Mouse (Mus musculus): ENCODE results near the gene Psmc5.
A peak's percentile ranks its signal among the peaks of the same experiment; 100 is the strongest.
"Not testable (repeated sequence)": the region's sequence is repeated elsewhere in the genome, so short reads cannot be mapped to it uniquely, and the experiment has no call there.

The Psmc5 gene

GRCm38 (mm10) chr11:106255685-106256451 lies at the start of gene Psmc5, which contains the start of gene Ftsj3:
TSS of gene Psmc5 (plus strand) at chr11:106256154.
TSS of gene Ftsj3 (minus strand) at chr11:106256079.
- peak; percentile 97 for DNase-seq (ENCODE audit: low spot score)

DNA sequence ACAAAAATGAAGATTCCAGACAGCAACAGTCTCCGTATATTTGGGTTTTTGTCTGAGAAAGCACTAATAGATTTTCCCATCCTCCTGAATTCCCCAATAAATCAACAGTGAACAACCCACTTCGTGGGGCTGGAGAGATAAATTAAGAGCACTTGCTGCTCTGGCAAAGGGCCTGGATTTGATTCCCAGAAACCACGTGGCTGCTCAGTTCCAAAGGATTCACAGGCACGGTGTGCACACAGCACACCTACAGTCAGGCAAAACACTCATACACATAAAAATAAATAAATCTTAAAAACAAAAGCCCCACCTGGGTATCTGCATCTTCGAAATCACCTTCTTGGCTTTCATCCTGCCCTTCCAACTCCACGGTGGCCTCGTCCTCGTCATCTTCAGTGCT lies 43.2 kb upstream of the Psmc5 start:
- DNase-seq (ENCODE audit: low spot score), result no peak

GRCm38 (mm10) chr11:106214856-106215255 lies 41.1 kb upstream of the Psmc5 start:
- no peak for DNase-seq (ENCODE audit: low spot score)

DNA sequence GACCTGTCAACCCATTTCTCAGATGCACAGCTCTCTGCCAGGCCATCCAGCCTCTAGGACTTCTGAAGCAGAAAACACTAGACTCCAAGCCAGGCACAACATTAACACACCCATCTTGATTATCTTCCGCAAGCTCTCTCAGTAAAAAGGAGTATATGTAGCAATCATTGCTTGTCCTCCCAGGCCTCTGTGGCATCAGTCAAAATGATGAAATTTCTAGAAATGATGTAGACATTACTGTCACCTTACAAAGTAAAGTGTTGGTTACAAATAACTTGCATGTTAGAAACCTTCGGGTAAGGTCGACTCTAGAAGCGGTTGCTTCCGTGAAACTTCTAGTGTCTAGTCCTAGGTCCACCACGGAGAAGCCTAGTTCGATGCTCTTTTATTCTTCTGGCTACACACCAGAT lies 40.5 kb upstream of the Psmc5 start:
- peak; percentile 27 for DNase-seq (ENCODE audit: low spot score)

- DNase-seq (ENCODE audit: low spot score), result peak; percentile 96
Measured at GRCm38 (mm10) chr11:106215927-106216729, 39.8 kb upstream of the Psmc5 start, which contains the start of gene Ccdc47. TSS of gene Ccdc47 (minus strand) at chr11:106216344.

- DNase-seq (ENCODE audit: low spot score), result peak; percentile 93
Measured at GRCm38 (mm10) chr11:106216730-106217490, 39.0 kb upstream of the Psmc5 start, which contains the start of gene Ddx42. TSS of gene Ddx42 (plus strand) at chr11:106216926.

- DNase-seq (ENCODE audit: low spot score), result no peak
Measured at GRCm38 (mm10) chr11:106220603-106221002, 35.4 kb upstream of the Psmc5 start.

- DNase-seq (ENCODE audit: low spot score), result not testable (repeated sequence)
Measured at GRCm38 (mm10) chr11:106233978-106234377, 22.0 kb upstream of the Psmc5 start.

GRCm38 (mm10) chr11:106246834-106247233 lies 9.1 kb upstream of the Psmc5 start:
- no peak for DNase-seq (ENCODE audit: low spot score)

DNA sequence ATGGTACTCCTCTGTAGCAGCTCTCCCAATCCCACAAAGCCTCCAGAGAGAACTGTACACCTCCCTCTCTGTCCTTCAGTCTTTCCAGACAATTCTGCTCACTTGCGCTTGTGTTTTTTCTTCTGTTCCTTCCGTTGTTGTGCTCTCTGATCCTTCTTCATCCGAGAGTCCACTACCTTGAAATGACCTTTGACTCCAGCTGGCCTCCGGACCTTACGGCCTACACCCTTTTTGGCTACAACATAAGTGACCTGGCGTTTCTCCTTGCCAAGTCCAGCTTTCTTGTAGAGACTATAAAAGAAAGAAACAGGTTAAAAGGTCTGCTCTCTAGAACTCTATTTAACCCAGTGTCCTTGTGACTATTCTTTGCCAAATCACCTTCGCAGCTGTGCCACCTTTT lies 6.6 kb upstream of the Psmc5 start:
- no peak for DNase-seq (ENCODE audit: low spot score)

- no peak for DNase-seq (ENCODE audit: low spot score)
Measured at GRCm38 (mm10) chr11:106254767-106255166, 1.2 kb upstream of the Psmc5 start.

- DNase-seq (ENCODE audit: low spot score), result no peak
Measured at GRCm38 (mm10) chr11:106255174-106255573, 780 bp upstream of the Psmc5 start.

DNA sequence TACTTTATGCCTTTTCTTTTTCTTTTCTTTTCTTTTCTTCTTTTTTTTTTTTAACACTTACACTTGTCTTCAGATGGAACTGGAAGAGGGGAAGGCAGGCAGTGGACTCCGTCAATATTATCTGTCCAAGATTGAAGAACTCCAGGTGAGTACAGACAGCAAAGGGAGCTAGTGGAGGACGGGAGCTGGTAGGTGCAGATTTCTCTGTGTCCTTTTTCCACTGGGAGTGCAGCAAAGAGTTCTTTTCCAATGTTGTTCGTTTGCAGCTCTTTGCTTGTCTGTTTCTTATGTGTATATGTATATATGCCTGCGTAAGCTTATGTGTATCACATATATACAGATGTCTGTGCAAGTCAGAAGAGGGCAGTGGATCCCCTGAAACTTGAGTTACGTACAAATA lies 821 bp downstream of the Psmc5 start:
- no peak for DNase-seq (ENCODE audit: low spot score)

DNA sequence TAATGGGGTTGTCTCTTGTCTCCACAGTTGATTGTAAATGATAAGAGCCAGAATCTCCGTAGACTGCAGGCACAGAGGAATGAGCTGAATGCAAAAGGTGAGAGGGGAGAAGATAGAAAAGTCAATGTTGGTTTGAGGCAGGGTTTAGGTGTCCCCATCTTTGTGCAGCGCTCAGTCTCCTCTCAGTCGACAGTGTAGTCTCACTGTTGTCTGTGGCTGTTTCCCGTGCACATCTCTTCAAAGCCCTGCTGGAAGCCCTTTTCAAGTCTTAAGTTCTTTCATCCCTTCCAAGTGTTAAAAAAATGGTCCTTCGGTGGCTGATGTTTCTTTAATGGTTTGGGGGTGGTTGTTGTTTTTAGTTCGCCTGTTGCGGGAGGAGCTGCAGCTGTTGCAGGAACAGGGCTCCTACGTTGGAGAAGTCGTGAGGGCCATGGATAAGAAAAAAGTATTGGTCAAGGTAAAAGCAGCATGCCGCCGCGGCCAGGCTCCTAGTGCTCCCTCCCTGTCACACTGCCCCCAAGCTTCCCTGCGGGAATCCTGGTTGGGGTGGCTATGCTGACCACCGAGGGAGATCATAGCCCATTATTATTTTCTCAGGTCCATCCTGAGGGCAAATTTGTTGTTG lies 5.0 kb downstream of the Psmc5 start:
- DNase-seq (ENCODE audit: low spot score), result no peak

GRCm38 (mm10) chr11:106263963-106264362 lies 8.0 kb downstream of the Psmc5 start:
- DNase-seq (ENCODE audit: low spot score), result no peak

GRCm38 (mm10) chr11:106264988-106265387 lies 9.0 kb downstream of the Psmc5 start:
- DNase-seq (ENCODE audit: low spot score), result no peak

GRCm38 (mm10) chr11:106265570-106265969 lies 9.6 kb downstream of the Psmc5 start:
- no peak for DNase-seq (ENCODE audit: low spot score)

GRCm38 (mm10) chr11:106266431-106266830 lies 10.5 kb downstream of the Psmc5 start:
- DNase-seq (ENCODE audit: low spot score), result no peak

DNA sequence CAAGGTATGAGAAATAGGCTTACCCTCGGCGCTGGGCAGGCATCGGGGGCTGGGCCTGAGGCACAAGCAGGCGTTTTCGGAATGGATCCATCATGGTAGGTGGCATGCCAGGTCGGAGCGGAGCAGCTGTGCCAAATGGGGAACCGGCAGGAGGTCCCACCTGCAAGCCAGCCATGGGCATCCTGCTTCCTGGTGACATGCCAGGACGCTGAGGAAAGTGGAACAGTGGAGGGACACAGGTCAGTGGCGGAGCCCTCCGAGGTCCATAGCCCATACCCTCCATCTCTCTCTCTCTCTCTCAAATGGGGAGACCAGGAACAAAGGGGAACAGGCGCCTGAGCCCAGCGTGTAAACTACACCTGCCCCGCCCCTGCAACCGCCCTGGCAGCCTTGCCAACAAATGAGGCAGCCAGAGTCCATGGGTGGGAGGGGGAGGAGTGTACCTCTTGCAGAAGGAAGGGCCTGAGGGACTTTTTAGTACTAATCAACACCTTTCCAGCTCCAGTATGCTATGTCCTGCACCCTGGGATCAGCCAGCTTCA lies 11.4 kb downstream of the Psmc5 start:
- no peak for DNase-seq (ENCODE audit: low spot score)

GRCm38 (mm10) chr11:106267871-106268270 lies 11.9 kb downstream of the Psmc5 start:
- DNase-seq (ENCODE audit: low spot score), result no peak

DNA sequence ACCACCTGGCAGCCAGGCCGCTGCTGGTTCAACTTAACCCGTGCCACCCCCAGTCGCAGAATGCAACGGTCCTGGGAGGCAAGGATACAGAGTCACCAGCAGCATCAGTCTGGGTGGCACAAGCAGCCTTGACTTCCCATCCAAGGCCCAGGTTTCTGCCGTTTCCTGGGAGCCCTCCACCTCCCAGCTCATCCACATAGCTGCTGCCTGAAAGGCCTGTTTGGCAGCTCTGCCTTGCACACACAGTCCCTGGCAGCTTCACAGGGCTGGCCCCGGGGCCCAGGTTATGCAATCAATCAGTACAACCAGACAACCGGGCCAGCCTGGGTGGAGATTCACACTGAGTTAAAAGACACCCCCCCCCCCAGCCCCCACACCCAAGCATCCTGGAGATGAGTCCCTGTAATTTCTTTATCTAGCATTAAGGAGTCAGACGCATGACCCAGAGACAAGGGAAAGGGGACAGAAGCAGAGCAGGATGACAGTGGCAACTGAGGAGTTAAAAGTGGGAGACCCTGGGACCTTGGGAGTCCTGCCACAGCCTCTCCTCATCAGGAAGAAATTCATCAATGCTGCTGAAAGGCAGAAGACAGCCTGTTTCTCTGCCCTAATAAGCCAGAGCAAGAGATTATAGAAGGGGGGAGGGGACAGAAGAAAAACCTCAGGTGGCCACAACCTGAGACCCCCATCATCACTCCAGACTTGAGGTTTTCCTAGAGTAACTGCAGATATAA lies 12.5 kb downstream of the Psmc5 start:
- DNase-seq (ENCODE audit: low spot score), result no peak

Measured in c-Kit-positive CD71-positive TER-119-positive erythroid progenitor cells, embryonic 14.5 days (primary cell).